Mouse (Mus musculus) splenic B cell, adult 2 months (primary cell): ENCODE measurements around the gene Slc39a11.
"Not testable (repeated sequence)": the region's sequence is repeated elsewhere in the genome, so short reads cannot be mapped to it uniquely, and the experiment has no call there.

Experiments
- DNase-seq: peaks from one replicate; pipeline ENCODE4 v3.0.0-alpha.2; 2011; ENCODE audit warnings: low read depth, low spot score
- H3K27me3 ChIP-seq: 2 replicates; pipeline ENCODE4 v1.6.1; 2012; ENCODE audit warnings: mild to moderate bottlenecking, low read length, moderate library complexity, mixed read lengths; ENCODE audit not compliant: control insufficient read depth, poor library complexity, insufficient read depth, severe bottlenecking
- H3K36me3 ChIP-seq: 2 replicates; pipeline ENCODE4 v1.6.1; 2012; ENCODE audit warnings: mild to moderate bottlenecking, low read length, moderate library complexity, mixed read lengths; ENCODE audit not compliant: control insufficient read depth, poor library complexity, insufficient read depth, severe bottlenecking

The Slc39a11 gene

GRCm38 (mm10) chr11:113678373-113678772 is 28.5 kb upstream of the Slc39a11 start:
- peaks cover 5% of the 10 kb centered on the region; the same call in 1 of the 2 replicates for H3K36me3 ChIP-seq
- no peaks in the 10 kb centered on the region for H3K27me3 ChIP-seq
- peak; percentile 15 for DNase-seq

DNA sequence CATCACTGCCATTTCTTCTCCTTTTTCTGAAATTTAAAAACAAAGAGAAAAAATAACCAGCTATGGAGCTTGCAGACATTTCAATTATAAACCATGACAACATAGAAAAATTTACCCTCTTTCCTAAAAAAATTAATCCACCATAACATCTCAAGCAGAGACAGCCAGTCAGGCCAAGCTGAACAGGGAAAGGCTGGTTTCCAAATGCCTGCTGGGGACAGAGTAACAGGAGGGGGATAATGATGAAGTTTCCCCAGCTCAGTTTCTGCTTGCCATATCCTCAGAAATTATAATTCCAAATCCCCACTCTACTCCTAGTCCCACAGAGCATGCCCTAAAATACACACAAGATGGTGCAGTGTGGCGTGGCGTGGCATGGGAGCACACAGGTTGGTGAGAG is 27.5 kb upstream of the Slc39a11 start:
- Histone ChIP-seq H3K36me3 (peaks cover 7% of the 10 kb centered on the region), H3K27me3 (no peaks in the 10 kb centered on the region)
- no peak for DNase-seq

DNA sequence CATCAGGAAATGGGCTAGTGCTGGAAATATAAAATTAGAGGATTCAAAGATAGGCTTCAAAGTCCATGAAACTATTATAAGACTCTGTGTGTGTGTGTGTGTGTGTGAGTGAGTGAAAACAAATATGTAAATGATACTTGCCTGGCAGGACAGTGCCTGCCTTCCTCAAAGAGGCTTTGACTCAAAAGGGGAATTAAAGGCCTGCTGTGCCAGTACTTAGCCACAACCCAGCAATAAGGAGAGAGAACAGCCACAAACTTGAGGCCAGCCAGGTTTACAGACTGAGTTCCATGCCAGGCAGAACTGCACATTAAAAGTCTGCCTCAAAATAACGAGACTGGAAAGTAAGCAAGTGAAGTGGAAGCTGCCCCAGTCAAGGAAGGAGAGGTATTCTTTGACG is 27.0 kb upstream of the Slc39a11 start:
- peaks cover 7% of the 10 kb centered on the region for H3K36me3 ChIP-seq
- no peaks in the 10 kb centered on the region for H3K27me3 ChIP-seq
- no peak for DNase-seq

- no peaks in the 10 kb centered on the region for H3K27me3 ChIP-seq
- H3K36me3 ChIP-seq: peaks cover 7% of the 10 kb centered on the region
- no peak for DNase-seq
Measured at GRCm38 (mm10) chr11:113674595-113674994, 24.7 kb upstream of the Slc39a11 start.

DNA sequence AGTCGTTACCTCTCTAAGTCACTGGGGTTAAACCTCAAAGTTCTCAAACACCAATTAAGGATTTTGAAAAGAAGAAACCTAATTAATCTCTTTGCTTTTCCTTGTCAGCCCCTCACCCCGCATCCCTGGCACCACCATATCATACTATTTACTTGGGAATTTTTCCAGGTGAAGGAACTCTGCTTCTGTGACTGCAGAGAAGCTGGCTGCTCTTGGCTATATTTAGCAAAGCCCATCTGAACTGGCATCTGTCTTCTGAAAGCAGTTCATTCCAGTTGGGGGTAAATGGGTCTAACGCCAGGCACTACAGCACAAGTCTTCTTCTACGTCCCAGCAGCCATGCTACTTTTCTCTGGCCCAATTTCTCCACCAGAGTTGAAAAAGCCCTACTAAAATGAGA is 23.7 kb upstream of the Slc39a11 start:
- H3K27me3 ChIP-seq: no peaks in the 10 kb centered on the region
- H3K36me3 ChIP-seq: peaks cover 7% of the 10 kb centered on the region
- DNase-seq: no peak

DNA sequence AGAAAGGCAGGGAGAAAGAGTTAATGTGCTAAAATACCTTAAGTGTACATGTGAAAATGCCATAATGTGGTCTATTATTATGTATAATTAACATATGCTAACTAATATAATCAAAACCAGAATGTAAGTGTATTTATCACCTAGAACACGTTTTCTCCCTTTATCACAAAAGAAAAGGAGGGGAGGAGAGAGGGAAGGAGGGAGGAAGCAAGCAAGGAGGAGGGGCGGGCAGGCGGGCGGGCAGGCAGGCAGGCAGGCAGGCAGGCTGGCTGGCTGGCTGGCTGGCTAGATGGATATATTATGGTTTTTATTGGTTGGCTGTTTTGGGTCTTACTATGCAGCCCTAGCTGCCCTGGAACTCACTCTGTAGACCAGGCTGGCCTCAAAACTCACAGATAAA is 19.8 kb upstream of the Slc39a11 start:
- H3K27me3 ChIP-seq: no peaks in the 10 kb centered on the region
- H3K36me3 ChIP-seq: peaks cover 2% of the 10 kb centered on the region
- no peak for DNase-seq

- no peak for DNase-seq
- Histone ChIP-seq H3K27me3 (no peaks in the 10 kb centered on the region), H3K36me3 (peaks cover 2% of the 10 kb centered on the region)
Measured at GRCm38 (mm10) chr11:113668857-113669256, 19.0 kb upstream of the Slc39a11 start.

DNA sequence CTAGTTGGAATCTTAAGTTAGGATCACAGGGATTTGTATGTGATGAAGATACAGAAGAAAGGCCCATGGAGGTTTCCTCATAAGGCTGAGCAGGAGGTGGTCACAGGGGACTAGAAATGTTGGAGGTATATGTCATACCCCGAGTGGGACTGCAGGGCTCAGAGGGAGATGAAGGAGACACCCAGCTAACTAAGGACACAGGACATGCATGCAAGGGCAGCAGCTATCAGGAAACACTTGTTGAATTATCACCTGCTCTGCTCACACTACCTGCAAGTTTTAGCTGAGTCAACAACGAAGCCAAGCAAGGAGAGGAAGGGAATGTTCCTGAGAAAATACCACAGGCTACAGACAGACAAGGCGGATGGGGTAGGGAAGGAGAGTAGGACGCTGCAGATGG is 17.8 kb upstream of the Slc39a11 start:
- no peaks in the 10 kb centered on the region for H3K27me3 ChIP-seq
- H3K36me3 ChIP-seq: no peaks in the 10 kb centered on the region
- DNase-seq: no peak

- no peaks in the 10 kb centered on the region for H3K36me3 ChIP-seq
- no peak for DNase-seq
- no peaks in the 10 kb centered on the region for H3K27me3 ChIP-seq
Measured at GRCm38 (mm10) chr11:113667122-113667521, 17.2 kb upstream of the Slc39a11 start.

DNA sequence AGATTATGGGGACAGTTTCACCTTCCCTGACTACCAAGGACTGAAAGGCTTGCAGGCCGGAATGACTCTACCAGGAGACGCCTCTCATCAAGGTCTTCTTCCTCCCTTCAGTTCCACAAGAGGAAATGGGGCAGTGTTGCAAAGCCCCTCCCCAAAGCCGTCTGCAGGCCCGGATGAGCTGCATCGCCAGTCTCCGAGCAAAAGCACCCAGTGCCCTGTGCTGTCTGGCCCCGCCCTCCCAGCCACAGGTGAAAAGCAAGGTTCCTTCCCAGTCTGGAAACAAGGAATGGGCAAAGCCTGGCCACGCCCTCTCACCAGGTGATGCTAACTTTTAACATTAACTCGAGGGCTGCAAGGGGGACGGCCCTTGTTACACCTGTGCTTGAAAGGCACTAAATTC is 16.8 kb upstream of the Slc39a11 start:
- peaks cover 3% of the 10 kb centered on the region; the same call in 1 of the 2 replicates for H3K36me3 ChIP-seq
- no peak for DNase-seq
- H3K27me3 ChIP-seq: no peaks in the 10 kb centered on the region

GRCm38 (mm10) chr11:113666205-113666604 is 16.3 kb upstream of the Slc39a11 start:
- no peak for DNase-seq
- H3K27me3 ChIP-seq: no peaks in the 10 kb centered on the region
- H3K36me3 ChIP-seq: peaks cover 3% of the 10 kb centered on the region; the same call in 1 of the 2 replicates

GRCm38 (mm10) chr11:113664279-113664678 is 14.4 kb upstream of the Slc39a11 start:
- H3K27me3 ChIP-seq: no peaks in the 10 kb centered on the region
- DNase-seq: no peak
- peaks cover 6% of the 10 kb centered on the region for H3K36me3 ChIP-seq

DNA sequence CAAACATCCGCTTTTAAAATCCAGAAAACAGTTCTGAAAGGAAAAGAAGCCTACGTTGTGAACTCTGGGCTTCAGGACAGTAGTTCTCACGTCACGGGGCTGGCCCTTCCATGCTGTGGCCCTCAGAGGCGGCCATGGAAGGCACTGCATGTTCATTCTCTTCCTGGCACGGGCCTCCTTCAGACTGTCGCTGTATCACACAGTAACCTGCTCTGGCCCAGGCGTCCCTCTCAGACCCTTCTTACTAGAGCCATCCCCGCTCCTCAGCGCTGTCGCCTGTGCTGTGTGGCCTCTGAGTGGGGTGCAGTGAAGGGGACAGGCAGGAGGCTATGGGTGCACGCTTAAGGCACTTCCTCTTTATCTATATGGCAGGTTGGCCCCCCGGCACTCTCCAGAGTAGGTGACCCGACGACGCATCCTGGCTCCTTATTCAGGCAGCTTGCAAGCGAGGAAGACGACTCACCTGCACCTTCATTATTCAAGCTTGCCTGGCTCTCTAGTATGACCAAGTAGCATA is 12.0 kb upstream of the Slc39a11 start:
- H3K27me3 ChIP-seq: no peaks in the 10 kb centered on the region
- DNase-seq: no peak
- peaks cover 16% of the 10 kb centered on the region for H3K36me3 ChIP-seq

- peaks cover 16% of the 10 kb centered on the region for H3K36me3 ChIP-seq
- DNase-seq: no peak
- no peaks in the 10 kb centered on the region for H3K27me3 ChIP-seq
Measured at GRCm38 (mm10) chr11:113660940-113661339, 11.1 kb upstream of the Slc39a11 start.

DNA sequence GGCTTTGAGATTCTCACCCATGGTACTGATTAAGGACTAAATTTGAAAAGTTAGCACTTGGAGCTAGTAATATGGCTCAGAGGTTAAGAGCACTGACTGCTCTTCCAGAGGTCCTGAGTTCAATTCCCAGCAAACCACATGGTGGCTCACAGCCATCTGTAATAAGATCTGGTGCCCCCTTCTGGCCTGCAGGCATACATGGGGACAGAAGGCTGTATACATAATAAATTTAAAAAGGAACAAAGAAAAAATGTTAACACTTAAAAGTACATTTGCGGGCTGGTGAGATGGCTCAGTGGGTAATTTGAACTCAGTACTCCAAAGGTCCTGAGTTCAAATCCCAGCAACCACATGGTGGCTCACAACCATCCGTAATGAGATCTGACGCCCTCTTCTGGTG is 10.3 kb upstream of the Slc39a11 start:
- peaks cover 16% of the 10 kb centered on the region for H3K36me3 ChIP-seq
- peak; percentile 19 for DNase-seq
- not testable (repeated sequence) for H3K27me3 ChIP-seq

GRCm38 (mm10) chr11:113658763-113659162 is 8.9 kb upstream of the Slc39a11 start:
- DNase-seq: no peak
- H3K27me3 ChIP-seq: no peaks in the 10 kb centered on the region
- H3K36me3 ChIP-seq: peaks cover 16% of the 10 kb centered on the region
